Mouse (Mus musculus) spleen, embryonic (tissue): ENCODE results near the gene Clic6.

ENCODE experiments used
- CTCF ChIA-PET: fragments of 350-600 bp; sonication (Branson Sonifier 250); formaldehyde crosslinking; loops from one replicate; lab custom pipeline; 2022; lab: Charles Lee

Gene Clic6

DNA sequence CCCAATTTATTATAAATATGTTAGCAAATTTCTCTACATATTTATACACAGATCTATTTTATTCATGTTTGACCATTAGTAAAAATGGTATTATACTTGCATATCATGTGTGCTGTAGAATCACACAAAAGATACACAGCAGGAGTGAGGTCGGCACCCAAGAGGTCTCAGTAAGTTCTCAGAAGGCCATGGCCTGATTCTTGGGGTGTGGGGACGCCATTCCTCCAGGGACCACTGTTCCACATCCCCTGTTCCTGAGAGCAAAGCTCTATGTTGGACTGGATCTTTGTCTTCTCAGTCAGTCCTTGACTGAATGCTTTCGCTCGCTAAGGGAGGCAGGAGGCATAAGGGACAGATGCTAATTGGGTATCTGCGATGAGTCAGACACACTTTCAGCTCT lies at the start of gene Clic6:
Gene Clic6, plus strand, starts transcription at position 301 of the 400 bp plus-strand sequence.
- CTCF ChIA-PET: interaction anchor here (0.6 kb wide), 1 partner anchor 1522 kb away, joined by 3 read pairs; no protein-coding TSS in a partner anchor

DNA sequence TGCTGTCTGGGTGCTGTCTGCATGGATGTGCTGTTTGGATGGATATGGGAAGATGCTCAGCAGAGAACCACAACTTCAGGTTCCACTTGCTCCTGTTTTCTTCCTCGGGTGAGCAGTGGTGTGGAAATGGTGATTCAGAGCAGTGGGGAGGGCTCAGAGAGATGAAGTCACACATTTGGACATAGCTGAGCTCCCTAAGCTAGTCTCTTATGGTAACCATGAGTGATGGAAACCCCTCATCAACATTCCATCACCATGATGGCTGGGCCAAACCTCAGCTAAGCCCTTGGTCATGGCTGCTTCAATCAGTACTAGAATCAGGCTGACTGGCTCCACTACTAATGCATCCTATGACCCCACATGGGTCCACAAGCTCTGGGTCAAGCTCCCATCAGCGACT lies 45.8 kb upstream of the Clic6 start:
- CTCF ChIA-PET: interaction anchor here (0.5 to 0.9 kb wide), 2 partner anchors 12 to 98 kb away, joined by 4 to 12 read pairs; no protein-coding TSS in a partner anchor

DNA sequence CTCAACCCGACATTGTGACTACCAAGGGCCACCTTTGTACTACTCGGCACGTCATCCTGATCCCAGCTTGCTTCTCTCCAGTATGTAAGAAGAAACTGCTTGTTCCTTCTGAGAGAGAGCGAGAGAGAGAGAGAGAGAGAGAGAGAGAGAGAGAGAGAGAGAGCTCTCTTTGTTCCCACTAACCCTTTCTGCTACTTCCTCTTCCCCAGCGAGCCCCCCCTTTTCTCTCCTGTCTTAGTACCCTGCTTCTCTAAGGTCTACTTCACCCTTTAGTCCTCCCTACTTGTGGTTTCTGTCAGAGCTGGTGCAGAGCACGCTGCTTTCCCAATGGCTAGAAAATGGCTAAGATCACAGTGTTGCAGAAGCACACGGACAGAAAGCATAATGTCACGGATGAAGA lies 45.3 kb upstream of the Clic6 start:
- CTCF ChIA-PET: interaction anchor here (0.9 kb wide), 1 partner anchor 13 kb away, joined by 4 read pairs; no protein-coding TSS in a partner anchor

DNA sequence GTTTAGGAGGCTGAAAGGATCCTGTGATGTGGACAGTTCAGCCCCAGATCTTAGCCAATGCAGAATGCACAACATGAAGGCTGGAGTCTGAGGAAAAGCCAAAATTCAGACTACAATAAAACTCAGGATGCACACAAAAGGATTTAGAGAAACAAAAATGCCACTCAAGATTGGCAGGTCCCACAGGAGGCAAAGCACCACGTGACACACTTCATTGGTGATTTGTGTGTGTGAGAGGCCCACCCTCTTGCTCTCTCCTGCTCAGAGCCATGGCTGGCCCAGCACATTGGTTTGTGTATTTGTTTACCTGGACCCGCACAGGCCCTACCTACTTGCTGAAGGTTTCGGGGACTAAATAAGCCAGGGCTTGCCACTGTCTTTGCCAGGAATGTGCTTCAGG lies 44.3 kb upstream of the Clic6 start:
- CTCF ChIA-PET: no interaction called here

DNA sequence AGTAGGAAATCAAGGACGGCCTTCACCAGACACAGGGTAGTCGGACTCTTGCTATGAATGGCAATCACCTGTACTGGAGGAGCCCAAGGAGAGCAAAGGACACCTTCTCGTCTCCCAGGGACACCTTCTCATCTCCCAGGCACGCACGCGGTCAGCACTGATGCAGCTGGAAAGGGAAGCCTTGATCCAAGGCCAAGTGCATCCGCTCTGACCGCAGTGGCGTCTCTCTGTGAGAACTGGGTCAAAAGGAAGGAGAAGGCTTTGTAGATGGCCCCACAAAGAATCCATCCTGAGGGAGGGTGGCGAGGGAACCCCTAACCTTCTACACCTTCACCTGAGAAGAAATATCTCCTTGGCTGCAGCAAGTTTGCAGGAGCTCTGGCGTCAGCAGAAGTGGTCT lies 43.4 kb upstream of the Clic6 start:
- CTCF ChIA-PET: no interaction called here

DNA sequence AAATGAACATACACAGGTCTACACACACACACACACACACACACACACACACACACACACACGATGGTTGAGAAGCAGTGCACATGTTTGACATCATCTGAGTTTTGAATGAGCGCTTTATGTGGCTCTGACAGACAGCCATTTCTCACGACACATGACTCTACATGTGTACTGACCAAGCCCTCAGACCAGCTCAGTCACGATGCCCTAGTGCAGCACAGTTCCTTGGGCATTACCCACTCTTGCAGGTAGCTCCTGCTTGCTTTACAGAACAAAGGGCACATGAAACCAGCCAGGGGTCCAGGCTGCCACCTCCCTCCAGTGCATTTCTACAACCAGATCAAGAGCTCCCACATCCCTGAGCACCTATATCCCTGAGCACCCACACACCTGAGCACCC lies 42.6 kb upstream of the Clic6 start:
- CTCF ChIA-PET: interaction anchor here (0.6 kb wide), 1 partner anchor 37 kb away, joined by 3 read pairs; no protein-coding TSS in a partner anchor

DNA sequence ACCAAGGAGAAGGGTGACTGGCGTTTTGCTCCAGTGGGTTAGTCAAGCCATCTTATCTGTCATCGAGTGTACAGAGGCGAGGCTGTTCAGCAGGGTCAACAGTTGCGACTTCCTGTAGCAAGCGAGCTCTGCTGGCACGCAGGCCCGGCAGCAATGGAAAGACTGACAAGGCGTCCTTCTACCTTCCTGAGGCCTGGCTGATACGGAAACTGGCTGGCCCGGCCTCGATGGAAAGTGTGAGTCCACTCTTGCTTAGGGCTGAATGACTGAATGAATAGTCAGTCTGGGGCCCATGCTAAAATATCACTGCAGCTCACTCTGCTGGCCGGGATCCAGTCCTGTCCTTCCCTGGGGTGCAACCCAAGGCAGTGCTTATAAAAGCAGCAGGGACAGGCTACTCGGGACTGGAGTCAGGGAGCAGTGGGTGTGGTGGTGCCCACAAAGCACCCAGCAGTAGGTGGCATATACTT lies 41.9 kb upstream of the Clic6 start:
- CTCF ChIA-PET: no interaction called here

DNA sequence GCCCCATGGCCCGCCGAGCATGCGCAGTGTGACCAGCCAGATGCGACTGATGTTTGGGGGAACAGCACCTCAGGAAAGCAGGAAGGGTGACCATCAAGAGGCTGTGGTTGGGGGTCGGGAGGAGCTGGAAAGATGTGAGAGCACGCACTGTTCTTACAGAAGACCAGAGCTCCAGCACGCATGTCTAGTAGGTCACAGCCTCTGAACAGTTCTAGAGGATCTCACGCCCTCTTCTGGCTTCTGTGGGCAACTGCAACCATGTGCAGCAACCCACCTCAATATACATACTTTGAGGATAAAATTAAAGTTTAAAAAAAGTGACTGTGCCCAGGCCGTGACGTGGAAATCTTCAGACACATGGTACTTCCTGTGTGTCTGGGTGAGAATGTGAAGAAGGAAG lies 40.2 kb upstream of the Clic6 start:
- CTCF ChIA-PET: no interaction called here

DNA sequence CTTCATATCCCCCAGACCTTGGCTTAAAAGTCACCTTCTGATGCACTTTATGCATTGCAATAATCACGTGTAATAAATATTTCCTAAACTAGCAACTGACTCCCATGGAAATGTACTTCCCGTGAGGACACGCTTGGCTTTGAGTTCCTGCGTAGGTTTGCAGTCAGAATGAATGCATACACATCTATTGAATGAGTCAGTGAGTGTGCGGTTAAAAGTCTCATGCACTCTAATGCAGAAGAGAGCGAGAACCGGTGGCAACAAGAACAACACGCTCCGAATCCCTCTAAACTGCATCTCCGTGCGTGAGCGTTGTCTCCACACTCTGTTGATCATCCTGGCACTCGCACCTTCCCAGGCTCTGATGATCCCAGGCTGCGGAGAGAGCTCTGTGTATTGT lies 36.5 kb upstream of the Clic6 start:
- CTCF ChIA-PET: no interaction called here

DNA sequence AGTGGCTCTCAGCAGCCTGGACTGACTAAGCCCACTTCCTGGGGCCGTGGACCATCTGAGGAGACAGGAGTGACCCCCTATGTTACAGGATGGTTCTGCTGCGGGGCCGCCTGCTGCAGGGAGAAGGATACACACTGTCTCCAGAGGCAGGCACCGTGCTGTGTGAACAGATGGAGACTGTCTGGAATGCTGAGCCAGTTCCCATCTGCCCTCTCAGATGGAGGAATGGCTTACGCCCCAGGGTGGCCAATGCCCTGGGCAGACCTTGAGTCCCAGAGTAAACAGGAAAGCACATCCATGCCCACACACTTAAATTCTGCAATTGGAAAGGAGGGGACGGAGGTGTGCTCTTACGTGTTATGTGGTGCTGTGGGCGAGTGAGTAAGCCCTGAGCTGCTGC lies 35.2 kb upstream of the Clic6 start:
- CTCF ChIA-PET: no interaction called here

DNA sequence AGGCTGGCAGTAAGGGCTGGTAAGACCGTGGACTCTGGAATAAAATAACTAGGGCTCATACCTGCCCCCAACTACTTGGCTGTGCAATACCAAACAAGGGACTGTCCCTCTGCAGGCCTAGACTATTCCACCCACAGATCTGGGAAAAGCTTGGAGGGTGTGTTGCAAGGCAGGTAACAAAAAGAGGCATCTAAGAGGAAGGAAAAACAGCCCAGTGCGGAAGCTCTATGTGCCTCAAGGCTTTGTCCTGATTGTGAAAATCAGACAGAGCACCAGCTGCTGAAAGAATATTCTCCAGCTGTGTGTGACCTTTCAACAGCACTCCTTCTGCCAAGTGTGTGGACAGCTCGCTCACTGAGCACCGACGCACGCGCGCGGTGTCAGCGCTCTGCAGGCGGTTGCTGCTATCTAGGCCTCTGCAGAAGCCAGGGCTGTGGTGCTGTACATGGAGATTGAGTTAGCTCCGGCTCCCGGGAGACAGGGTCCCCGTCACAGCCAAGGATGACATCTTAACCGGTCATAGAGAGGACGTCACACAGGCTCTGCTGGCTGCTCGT lies 33.9 kb upstream of the Clic6 start:
- CTCF ChIA-PET: interaction anchor here (0.6 kb wide), 1 partner anchor 425 kb away, joined by 3 read pairs; no protein-coding TSS in a partner anchor

DNA sequence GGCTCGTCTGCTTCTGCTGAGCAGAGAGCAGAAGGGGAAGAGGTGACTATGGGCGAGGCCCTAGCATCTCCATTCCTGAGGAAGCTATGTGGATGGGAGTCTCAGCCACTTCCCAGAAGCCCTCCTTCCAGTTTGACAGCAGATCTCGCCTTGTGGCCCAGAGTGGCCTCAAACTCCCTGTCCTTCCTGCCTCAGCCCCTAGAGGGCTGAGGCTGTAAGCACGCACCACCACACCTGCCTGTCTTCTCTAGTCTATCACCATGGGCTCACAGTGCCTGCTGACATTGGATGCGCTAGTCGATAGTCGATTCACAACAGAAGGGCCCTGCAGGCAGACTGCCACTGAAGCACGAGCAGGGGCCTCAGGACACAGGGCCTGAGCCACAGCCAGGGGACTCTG lies 32.9 kb upstream of the Clic6 start:
- CTCF ChIA-PET: no interaction called here

DNA sequence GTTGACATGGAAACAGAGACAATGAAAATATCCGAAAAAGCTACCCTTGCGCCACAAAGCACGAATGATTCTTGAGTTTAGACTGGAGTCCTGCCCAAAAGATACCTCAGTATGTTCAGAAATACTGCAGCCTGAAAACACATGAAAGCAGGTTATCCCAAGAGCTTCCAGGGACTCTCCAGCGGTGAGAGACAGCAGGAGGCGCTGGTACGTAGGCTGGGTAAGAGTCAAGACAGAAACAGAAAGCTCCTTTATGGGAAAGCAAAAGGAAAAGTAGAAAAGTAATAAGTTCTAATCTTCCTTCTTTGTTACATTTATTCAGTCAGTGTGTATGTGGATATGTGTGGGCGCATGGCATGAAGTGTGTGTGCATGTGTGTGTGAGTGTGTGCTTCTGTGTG lies 31.5 kb upstream of the Clic6 start:
- CTCF ChIA-PET: interaction anchor here (1.0 kb wide), 1 partner anchor 52 kb away, joined by 3 read pairs; no protein-coding TSS in a partner anchor

DNA sequence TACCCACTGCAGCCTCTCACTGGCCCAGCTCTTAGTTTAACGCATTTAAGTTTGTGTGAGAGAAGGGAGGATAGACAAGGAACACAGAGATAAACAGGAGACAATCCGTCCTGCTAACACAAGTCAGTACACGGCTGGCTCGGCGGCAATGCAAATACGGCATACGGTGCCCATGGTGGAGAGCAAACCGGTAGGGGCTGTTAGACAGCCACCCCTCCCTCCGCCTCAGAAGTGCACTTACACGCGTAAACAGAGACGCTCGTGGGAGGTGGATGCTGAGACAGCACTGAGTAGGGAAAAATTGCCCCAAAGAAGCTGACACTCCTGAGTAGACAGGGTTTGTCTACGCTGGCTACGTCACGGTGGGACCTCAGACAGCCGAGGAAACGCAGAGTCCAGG lies 31.0 kb upstream of the Clic6 start:
- CTCF ChIA-PET: interaction anchor here (1.0 kb wide), 1 partner anchor 53 kb away, joined by 3 read pairs; no protein-coding TSS in a partner anchor

DNA sequence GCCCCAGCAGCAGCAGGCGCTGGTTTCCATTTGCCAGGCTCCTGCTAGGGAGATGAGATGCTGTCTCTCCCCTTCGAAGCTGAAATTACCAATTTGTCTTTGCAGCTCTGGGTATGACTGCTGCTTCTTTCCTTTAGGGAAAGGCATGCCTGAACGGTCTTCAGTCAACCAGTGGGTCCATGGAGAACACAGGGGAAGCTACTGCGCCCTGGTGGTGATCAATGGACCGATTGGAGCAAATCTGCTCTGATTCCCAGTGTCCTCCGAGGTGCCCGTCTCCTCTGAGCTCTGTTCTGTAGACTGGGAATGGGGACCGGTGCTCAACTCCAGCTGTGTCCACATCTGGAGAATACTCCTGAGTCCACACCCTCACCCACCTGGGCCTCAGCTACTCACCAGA lies 30.0 kb upstream of the Clic6 start:
- CTCF ChIA-PET: no interaction called here

DNA sequence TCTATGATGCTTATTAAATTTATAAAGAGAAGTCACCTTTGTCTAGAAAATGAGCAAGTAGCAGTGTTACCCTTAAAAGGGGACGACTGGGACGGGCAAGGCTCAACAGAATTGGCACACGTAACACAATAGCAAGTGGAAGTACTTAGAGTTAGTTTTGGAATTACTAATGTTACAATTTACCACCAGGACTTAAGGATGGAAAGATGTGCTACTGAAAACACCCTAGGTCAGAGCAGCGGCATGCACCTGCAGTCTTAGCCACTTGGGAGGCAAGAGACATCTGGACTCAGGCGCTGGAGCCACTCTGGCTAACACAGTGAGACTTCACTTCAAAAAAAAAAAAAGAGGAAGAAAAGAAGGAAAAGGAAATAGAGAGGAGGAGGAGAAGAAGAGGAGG lies 29.6 kb upstream of the Clic6 start:
- CTCF ChIA-PET: no interaction called here

DNA sequence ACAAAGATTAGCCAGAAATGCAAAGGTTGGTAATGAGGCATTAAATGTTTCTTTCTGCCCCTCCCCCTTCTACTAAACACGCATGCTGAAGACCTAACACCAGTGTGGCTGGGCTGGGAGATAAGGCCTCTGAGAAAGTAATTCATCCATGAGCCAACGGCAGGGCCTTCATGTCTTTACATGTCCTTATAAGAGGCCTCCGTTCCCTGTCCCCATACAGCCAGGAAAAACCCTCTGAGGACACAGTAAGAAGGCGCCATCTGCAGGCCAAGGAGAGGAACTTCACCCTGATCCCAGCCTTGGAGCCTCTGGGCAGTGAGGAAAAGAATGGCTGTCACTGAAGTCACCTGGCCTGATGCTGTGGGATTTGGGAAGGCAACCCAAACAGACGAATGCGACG lies 27.9 kb upstream of the Clic6 start:
- CTCF ChIA-PET: interaction anchor here (0.6 kb wide), 1 partner anchor 971 kb away, joined by 4 read pairs; no protein-coding TSS in a partner anchor

DNA sequence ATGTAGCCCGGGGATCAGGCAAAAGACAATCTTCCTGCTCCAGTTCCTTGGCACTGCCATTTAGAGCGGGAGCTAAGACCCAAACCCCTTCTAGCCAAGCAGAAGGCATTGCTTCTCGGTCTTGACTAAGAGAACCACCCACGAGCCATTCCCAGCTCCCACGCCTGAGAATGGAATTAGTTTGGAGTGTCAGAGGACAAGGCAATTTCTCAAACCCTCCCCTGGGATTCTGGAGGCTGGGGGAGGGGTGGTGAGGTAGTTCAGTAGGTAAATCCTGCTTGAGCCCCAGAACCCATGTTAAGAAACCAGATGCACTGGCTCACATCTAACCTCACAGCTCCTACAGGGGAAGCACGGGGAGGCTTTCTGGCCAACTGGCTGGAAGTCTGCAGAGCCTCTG lies 24.1 kb upstream of the Clic6 start:
- CTCF ChIA-PET: no interaction called here

DNA sequence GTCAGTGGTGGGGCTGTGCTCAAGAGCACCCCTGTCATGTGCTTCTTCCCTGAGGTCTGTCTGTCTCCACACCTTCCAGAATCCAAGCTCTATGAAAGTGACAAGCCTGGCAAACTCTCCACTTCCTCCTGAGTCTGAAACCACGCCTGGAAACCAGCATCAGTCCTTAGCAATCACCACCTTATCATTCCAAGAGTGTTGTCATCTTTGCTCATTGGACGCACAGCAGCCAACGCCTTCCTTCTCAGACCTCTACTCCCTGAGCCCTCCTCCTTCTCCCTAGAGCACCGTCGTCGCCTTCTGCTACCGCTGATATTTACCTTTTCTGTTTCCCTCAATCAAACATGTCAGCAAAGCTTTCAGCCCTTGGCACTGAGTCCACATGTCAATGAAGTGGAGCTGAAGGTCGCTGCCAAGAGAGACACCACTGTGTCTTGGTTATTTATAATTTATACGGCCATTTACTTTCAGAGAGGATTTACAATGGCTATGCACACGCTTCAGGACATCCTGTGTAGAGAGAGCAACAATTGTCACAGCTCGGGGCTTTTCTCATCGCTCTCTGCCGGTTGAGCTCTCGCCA lies 21.1 kb upstream of the Clic6 start:
- CTCF ChIA-PET: no interaction called here

DNA sequence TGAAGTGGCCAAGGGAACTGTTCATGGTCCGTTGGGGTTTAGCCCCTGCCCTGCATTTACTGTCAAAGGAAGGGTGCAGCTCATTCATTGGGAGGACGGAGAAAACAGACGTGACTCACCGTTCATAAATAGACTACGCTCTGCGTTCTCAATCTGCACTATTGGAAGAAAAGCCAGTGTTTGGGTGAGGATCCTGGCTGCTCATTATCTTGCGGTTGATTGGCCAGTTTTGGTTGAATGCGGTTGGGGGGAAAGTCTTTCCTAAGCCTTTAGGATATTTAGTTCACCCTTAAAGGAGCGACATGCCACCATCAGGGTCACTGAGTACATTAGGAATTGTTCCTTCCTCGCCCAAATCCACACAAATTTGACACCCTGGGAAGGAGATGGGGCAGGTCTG lies 20.3 kb upstream of the Clic6 start:
- CTCF ChIA-PET: no interaction called here

DNA sequence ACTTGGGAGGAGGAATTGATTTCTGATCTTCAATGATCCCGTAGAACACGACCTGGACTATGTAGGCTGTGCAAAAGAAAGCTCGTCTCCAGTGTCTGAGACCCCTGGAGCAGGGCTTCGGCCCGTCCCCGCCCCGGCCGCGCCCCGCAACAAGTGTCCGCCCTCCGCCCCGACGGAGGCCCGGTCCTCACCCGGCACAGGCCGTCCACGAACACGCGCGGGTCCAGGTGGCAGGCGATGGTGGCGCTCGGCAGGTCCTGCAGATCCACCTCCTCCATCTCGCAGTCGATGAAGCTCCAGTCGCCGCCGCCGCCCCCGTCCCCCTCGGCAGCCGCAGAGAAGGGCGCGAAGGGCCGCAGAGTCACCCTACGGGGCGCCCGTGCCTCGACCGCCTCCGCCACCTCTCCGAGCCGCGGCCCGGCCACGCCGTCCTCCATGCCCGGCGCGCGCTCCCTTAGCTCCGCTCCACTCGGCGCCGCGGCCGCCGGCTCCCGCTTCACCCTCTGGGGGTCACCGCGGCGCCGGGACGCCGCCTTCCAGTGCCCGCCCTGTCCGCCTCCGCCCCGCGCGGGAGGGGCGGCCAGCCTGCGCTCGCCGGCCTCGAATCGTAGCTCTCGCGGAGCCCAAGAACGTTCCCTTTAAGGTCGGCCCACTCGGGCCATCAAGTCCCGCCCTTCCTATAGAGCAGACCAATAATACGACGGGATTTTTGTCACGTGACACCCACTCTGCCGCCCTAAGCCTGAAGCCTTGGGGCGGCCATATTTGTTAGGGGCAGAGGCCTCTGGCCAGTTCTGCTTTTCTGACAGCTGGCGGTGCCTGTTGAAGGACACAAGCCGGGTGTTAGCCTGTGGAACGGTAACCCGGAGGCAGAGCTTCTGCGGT lies 19.7 kb upstream of the Clic6 start:
- CTCF ChIA-PET: no interaction called here

DNA sequence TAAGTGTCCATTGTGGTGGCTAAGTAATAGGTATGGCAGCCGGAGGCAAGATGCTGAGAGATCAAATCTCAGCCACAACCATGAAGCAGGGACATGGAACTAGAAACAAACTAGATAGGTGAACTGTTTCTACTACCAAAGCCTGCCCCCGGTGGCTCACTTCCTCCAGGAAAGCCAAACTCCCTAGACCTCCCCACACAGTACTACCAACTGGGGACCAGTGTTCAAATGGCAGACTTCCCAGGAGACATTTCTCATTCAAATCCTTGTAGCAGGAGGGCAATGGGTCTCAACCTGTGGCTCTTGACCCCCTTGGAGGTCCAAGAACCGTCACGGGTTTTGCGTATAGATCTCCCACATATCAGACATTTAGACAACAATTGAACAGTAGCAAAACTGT lies 18.5 kb upstream of the Clic6 start:
- CTCF ChIA-PET: no interaction called here
